Mouse (Mus musculus) limb, embryonic 13.5 days (tissue): Measurements from ENCODE around the gene Kctd6. TPM values are rescaled to one million over a fixed set of nuclear protein-coding genes. Genes with fewer than 3 reads are reported as not detected.

ENCODE experiments used
- ATAC-seq: fragments of 200-750 bp; cut with Nextera tagmentation; 2 replicates; pipeline ENCODE4 v1.8.0; 2017; ENCODE audit warnings: low read depth, moderate number of reproducible peaks, moderate TSS enrichment; ENCODE audit not compliant: low FRiP score
- H3K27ac ChIP-seq: fragments of 300-500 bp; sonication (generic); 2 replicates; pipeline ENCODE4 v1.5.1; 2015; ENCODE audit warnings: inconsistent platforms, mild to moderate bottlenecking, moderate library complexity
- H3K27me3 ChIP-seq: fragments of 300-500 bp; sonication (generic); 2 replicates; pipeline ENCODE4 v1.6.1; 2015; ENCODE audit warnings: mild to moderate bottlenecking, inconsistent platforms
- H3K36me3 ChIP-seq: fragments of 300-500 bp; sonication (generic); 2 replicates; pipeline ENCODE4 v1.6.1; 2015; ENCODE audit warnings: inconsistent platforms, mild to moderate bottlenecking, moderate library complexity
- H3K4me1 ChIP-seq: fragments of 300-500 bp; sonication (generic); 2 replicates; pipeline ENCODE4 v1.6.1; 2015; ENCODE audit warnings: inconsistent platforms
- H3K4me2 ChIP-seq: fragments of 300-500 bp; sonication (generic); replicated peaks from 2 replicates; pipeline ENCODE4 v1.6.1; 2015; ENCODE audit warnings: inconsistent platforms, mild to moderate bottlenecking, moderate library complexity
- H3K4me3 ChIP-seq: fragments of 300-500 bp; sonication (generic); 2 replicates; pipeline ENCODE4 v1.5.1; 2015; ENCODE audit warnings: moderate library complexity, mild to moderate bottlenecking, inconsistent platforms
- H3K9ac ChIP-seq: fragments of 300-500 bp; sonication (generic); 2 replicates; pipeline ENCODE4 v1.6.1; 2015; ENCODE audit warnings: mild to moderate bottlenecking, inconsistent platforms
- H3K9me3 ChIP-seq: fragments of 300-500 bp; sonication (generic); 2 replicates; pipeline ENCODE4 v1.6.1; 2016; ENCODE audit warnings: inconsistent platforms
- WGBS: fragments of 180-500 bp; shearing (Covaris S2); methylation state at CpG from one replicate; pipeline ENCODE4 v1.1.7; 2015; 5-methylcytosine and 5-hydroxymethylcytosine counted together
- polyA plus RNA-seq: library from polyadenylated mRNA; unstranded; fragments of >200 nt; fragmentation: Nextera tagmentation; extraction: Ambion mirVana; gene quantifications from 2 replicates; pipeline ENCODE4 v1.2.1, GENCODE M21; 2015

Gene Kctd6
- polyA plus RNA-seq, 1 experiment from 2014 or later: 7.8 TPM

GRCm38 (mm10) chr14:8218238-8218637 lies 4.3 kb downstream of the Kctd6 start:
- WGBS: 53% methylated on average over 7 of the region's 7 CpGs
- Histone ChIP-seq H3K36me3 (peaks cover 8% of the 10 kb centered on the region), H3K27me3 (peaks cover 4% of the 10 kb centered on the region; the same call in 1 of the 2 replicates), H3K4me2 (peak overlapping the region; percentile 23), H3K9me3 (no peaks in the 10 kb centered on the region), H3K27ac (no peak overlapping the region), H3K9ac (no peak overlapping the region), H3K4me1 (peaks cover 33% of the 10 kb centered on the region), H3K4me3 (no peak overlapping the region)
- no peak for ATAC-seq

DNA sequence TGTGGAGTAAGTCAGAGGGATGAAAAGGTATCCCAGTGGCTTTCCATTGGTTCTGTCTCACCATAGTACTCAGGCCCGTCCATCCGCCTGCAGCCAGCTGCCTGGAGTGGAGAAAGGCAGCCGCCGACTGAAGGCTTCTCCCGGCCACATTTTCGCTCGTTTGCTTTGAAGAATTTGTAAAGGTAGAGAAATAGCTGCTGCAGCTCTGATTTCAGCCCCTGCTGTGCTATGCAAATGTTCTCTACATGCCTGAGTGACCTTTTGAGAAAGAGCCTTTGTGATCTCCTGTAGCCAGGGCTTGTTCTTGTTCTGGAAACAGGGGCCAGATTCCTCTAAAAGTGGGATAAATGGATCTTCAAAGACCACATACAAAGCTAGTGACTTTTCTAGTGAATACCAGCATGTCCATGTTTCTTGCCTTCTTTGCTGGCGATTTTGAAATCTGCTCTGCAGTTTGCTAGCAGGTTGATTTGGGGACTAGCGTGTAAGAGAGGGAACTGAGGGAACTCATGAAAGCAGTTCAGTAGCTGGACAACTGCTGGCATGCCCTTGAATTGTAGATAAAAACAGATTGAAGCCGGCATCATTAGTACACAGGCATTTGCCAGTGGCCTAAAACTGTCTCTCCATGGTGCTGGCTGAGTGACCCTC lies 4.9 kb downstream of the Kctd6 start:
- Histone ChIP-seq H3K27me3 (peaks cover 4% of the 10 kb centered on the region; the same call in 1 of the 2 replicates), H3K4me3 (no peak overlapping the region), H3K36me3 (peaks cover 12% of the 10 kb centered on the region), H3K4me1 (peaks cover 33% of the 10 kb centered on the region), H3K4me2 (peak overlapping the region; percentile 23; the same call in 1 of the 2 replicates), H3K9me3 (no peaks in the 10 kb centered on the region), H3K9ac (peak overlapping the region; percentile 25; the same call in 1 of the 2 replicates), H3K27ac (no peak overlapping the region; the same call in 1 of the 2 replicates)
- ATAC-seq: no peak
- 30% methylated on average over 10 of the region's 10 CpGs for WGBS

- ATAC-seq: no peak
- H3K4me3 ChIP-seq: no peak overlapping the region
- H3K9me3 ChIP-seq: no peaks in the 10 kb centered on the region
- H3K36me3 ChIP-seq: peaks cover 20% of the 10 kb centered on the region
- no peak overlapping the region for H3K4me2 ChIP-seq
- peaks cover 4% of the 10 kb centered on the region; the same call in 1 of the 2 replicates for H3K27me3 ChIP-seq
- no peak overlapping the region for H3K27ac ChIP-seq
- WGBS: 75% methylated on average over 11 of the region's 11 CpGs
- H3K4me1 ChIP-seq: peaks cover 30% of the 10 kb centered on the region
- H3K9ac ChIP-seq: no peak overlapping the region
Observed at GRCm38 (mm10) chr14:8219876-8220275, 5.9 kb downstream of the Kctd6 start.

DNA sequence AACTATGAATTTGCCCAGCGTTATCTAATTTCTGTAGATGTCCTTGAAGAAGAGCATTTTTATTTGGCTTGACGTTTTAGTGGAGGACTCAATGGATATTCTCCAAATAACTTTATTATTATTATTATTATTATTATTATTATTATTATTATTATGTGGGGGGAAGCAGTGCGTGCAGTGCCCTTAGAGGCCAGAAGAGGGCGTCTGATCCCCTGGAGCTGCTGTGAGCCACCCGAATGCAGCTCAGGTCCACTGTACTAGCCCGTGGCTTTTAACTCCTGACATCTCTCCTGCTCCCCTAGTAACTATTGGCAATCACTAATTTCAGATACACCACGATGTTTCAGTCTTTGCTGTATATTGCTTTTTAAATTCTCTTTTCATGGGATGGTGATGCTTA lies 6.4 kb downstream of the Kctd6 start:
- H3K4me2 ChIP-seq: no peak overlapping the region
- H3K4me1 ChIP-seq: peaks cover 25% of the 10 kb centered on the region
- H3K36me3 ChIP-seq: peaks cover 20% of the 10 kb centered on the region
- H3K9me3 ChIP-seq: no peaks in the 10 kb centered on the region
- peaks cover 4% of the 10 kb centered on the region; the same call in 1 of the 2 replicates for H3K27me3 ChIP-seq
- no peak for ATAC-seq
- no peak overlapping the region for H3K4me3 ChIP-seq
- H3K9ac ChIP-seq: no peak overlapping the region
- no peak overlapping the region for H3K27ac ChIP-seq
- 71% methylated on average over 7 of the region's 7 CpGs for WGBS

GRCm38 (mm10) chr14:8220912-8221311 lies 7.0 kb downstream of the Kctd6 start:
- no peak overlapping the region for H3K9ac ChIP-seq
- ATAC-seq: no peak
- H3K27me3 ChIP-seq: peaks cover 2% of the 10 kb centered on the region; the same call in 1 of the 2 replicates
- no peak overlapping the region for H3K4me2 ChIP-seq
- WGBS: 94% methylated on average over 2 of the region's 2 CpGs
- H3K36me3 ChIP-seq: peaks cover 20% of the 10 kb centered on the region
- no peaks in the 10 kb centered on the region for H3K9me3 ChIP-seq
- H3K4me1 ChIP-seq: peaks cover 19% of the 10 kb centered on the region
- no peak overlapping the region for H3K27ac ChIP-seq
- H3K4me3 ChIP-seq: no peak overlapping the region

DNA sequence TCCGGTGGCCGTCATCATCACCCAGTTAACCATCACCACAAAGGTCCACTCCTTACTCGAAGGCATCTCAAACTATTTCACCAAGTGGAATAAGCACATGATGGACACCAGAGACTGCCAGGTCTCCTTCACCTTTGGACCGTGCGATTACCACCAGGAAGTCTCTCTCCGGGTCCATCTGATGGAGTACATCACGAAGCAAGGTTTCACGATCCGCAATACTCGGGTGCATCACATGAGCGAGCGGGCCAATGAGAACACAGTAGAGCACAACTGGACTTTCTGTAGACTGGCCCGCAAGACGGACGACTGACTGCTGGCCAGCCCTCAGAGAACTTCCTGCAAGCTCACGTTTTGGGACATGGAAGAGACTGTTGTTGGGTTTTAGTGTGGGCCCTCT lies 8.6 kb downstream of the Kctd6 start:
- Histone ChIP-seq H3K4me2 (no peak overlapping the region), H3K36me3 (peaks cover 20% of the 10 kb centered on the region), H3K4me3 (no peak overlapping the region), H3K9me3 (no peaks in the 10 kb centered on the region), H3K9ac (no peak overlapping the region), H3K27me3 (no peaks in the 10 kb centered on the region), H3K27ac (no peak overlapping the region), H3K4me1 (peaks cover 13% of the 10 kb centered on the region)
- no peak for ATAC-seq
- 95% methylated on average over 16 of the region's 16 CpGs for WGBS

DNA sequence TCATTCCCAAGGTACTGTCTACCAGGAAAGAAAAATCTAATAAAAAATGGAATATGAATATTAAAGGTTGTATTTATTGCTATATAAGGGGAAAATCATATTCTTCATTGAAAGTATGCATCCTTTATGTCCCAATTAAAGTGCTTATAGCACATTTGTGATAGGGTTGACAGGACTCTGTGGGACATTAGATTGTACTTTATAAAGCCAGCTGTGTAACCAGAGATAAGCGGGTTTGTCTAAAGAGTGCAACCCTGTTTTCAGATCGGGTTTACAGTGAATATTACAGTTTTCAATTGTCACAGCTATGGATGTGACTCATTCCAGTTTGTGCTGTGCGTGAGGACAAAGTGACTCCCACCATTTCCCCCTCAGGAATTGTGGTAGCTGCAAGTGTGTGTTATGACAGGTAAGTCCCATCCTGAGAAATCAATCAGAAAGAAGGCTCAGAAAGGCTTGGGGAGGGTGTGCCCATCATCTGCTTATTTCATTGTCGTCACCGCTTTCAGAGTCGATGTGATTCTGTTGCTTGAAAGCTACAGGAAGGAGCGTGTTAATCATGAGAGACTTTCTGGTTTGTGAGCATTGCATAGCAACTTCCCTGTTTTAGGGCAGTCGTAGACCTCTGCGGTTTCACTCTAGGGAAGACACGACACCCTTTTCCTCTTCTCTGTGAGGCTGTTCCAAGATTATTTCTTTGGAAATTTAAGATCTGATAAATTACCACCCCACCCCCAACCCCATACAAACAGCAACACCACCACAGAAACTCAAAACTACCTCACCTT lies 9.8 kb downstream of the Kctd6 start:
- Histone ChIP-seq H3K27me3 (no peaks in the 10 kb centered on the region), H3K4me1 (peaks cover 4% of the 10 kb centered on the region), H3K27ac (no peak overlapping the region), H3K4me2 (no peak overlapping the region), H3K9ac (no peak overlapping the region), H3K9me3 (no peaks in the 10 kb centered on the region), H3K36me3 (peaks cover 20% of the 10 kb centered on the region), H3K4me3 (no peak overlapping the region)
- 89% methylated on average over 10 of the region's 10 CpGs for WGBS
- ATAC-seq: no peak

DNA sequence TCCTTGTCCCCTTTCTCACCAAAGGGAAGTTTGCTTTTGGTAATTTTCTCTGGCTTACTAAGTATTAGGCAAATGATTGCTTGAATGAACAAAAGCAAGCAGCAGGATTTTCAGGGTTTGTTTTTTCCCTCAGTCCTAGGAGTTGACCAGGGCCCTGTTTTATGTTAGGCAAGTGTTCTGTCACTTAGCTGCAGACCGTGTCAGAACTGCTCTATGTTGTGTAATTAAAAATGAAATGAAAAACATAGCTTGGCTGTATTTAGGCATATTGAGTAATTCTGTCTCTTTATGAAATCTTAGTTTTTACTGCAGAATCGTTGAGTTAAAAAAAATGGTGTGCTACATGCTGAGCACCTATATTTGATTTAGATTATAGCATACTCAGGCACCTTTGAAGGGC lies 10.9 kb downstream of the Kctd6 start:
- ATAC-seq: no peak
- H3K36me3 ChIP-seq: peaks cover 20% of the 10 kb centered on the region
- H3K9ac ChIP-seq: no peak overlapping the region
- H3K4me2 ChIP-seq: no peak overlapping the region
- no peak overlapping the region for H3K4me3 ChIP-seq
- no peaks in the 10 kb centered on the region for H3K4me1 ChIP-seq
- no peaks in the 10 kb centered on the region for H3K9me3 ChIP-seq
- no peak overlapping the region for H3K27ac ChIP-seq
- 60% methylated on average over 2 of the region's 2 CpGs for WGBS
- no peaks in the 10 kb centered on the region for H3K27me3 ChIP-seq

GRCm38 (mm10) chr14:8229367-8230019 lies 15.6 kb downstream of the Kctd6 start:
- no peak overlapping the region for H3K4me2 ChIP-seq
- no peaks in the 10 kb centered on the region for H3K4me1 ChIP-seq
- WGBS: 87% methylated on average over 9 of the region's 9 CpGs
- H3K27me3 ChIP-seq: no peaks in the 10 kb centered on the region
- H3K9me3 ChIP-seq: no peaks in the 10 kb centered on the region
- H3K36me3 ChIP-seq: 0 out of 2 replicates have a peak, but pooled peaks cover 3% of the 10 kb centered on the region
- H3K9ac ChIP-seq: no peak overlapping the region
- no peak for ATAC-seq
- H3K4me3 ChIP-seq: no peak overlapping the region
- no peak overlapping the region for H3K27ac ChIP-seq

- H3K36me3 ChIP-seq: no peaks in the 10 kb centered on the region
- no peak overlapping the region for H3K27ac ChIP-seq
- H3K9me3 ChIP-seq: no peaks in the 10 kb centered on the region
- H3K4me2 ChIP-seq: no peak overlapping the region
- H3K4me1 ChIP-seq: no peaks in the 10 kb centered on the region
- H3K27me3 ChIP-seq: no peaks in the 10 kb centered on the region
- no peak for ATAC-seq
- H3K9ac ChIP-seq: no peak overlapping the region
- H3K4me3 ChIP-seq: no peak overlapping the region
- WGBS: 78% methylated on average over 6 of the region's 6 CpGs
Observed at GRCm38 (mm10) chr14:8232155-8232910, 18.4 kb downstream of the Kctd6 start.

DNA sequence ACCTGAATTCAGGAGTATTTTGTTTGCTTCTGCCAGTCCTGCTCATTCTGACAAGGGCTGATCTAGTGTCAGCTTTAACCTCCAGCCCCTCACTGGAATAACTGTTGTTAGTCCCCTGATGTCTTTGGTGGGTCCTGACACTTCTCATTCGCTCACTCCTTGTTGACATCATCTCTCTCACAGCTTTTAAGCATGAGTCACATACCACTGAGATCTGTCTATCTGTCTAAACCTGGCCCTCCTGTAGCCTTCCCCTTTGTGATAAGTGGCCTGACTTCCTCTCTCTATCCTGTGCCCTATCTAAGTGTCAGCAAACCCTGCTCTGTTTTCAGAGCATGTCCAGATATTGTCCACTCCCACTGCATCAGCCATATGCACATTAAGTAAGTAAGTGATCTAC lies 19.3 kb downstream of the Kctd6 start:
- Histone ChIP-seq H3K9me3 (no peaks in the 10 kb centered on the region), H3K27ac (no peak overlapping the region), H3K4me1 (no peaks in the 10 kb centered on the region), H3K4me3 (no peak overlapping the region), H3K36me3 (no peaks in the 10 kb centered on the region), H3K4me2 (no peak overlapping the region), H3K27me3 (no peaks in the 10 kb centered on the region), H3K9ac (no peak overlapping the region)
- WGBS: 67% methylated on average over 1 of the region's 1 CpGs
- no peak for ATAC-seq

DNA sequence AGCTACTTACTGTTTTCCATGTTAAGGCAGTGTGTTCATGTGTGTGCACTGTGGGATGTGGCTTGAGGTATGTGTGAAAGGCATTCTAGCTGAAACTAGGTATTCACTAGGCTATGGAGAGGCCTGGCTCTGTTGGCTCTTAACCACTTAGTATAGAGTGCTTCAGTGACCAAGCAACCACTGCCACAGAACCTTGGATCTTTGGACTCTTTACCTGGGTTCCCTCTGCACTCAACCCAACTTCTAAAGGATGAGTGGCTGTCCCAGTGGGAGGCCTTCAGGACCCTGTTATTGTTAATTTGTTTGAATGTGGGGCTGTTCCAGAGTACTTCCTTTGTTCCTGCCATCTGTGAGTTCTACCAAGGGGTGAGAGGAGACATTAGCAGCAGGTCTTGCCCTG lies 27.9 kb downstream of the Kctd6 start:
- no peak for ATAC-seq

More for the DNA sequence above, 27.9 kb downstream of the Kctd6 start:
- Histone ChIP-seq H3K4me3 (no peak overlapping the region), H3K27ac (no peak overlapping the region), H3K36me3 (no peaks in the 10 kb centered on the region), H3K9me3 (no peaks in the 10 kb centered on the region), H3K9ac (no peak overlapping the region), H3K27me3 (no peaks in the 10 kb centered on the region), H3K4me1 (no peaks in the 10 kb centered on the region), H3K4me2 (no peak overlapping the region)
